ENCODE assay signal across 22 mouse cellular contexts in the genomic region with DNA sequence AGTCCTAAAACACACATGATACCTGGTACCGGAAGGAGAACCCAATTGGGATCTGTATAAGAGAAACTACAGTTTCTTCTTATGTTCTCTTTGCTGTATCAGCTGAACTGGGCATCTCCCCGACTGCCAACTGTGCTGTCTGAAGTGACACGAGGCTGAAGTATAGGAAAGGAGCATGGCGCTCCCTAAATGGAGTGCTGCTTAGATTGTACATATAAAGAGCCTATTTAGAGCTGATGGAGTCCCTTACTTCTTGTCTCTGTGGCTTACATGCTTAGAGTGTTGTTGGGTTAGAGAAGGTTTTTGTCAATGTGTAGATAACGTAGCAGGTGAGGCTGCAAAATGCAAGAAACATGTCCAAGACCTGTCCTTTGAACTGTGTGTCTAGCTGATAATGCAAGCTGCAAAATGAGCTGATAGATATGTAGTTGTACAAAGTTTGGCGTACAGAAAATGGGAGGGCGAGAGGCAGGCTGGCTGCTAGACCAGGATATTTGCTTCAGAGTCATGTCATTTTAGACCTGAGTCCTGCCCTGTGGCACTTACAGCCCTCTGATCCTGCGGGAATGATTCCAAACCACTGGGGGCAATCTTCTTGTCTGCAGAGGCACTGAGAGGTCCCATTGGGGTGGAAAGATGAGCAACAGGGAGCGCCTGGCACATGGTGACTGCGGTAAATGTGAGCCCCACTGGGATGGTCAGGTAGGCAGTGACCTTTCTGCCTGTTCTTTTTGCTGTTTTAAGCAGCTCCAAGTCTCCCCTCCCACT.
DNase-seq lines count a peak whose midpoint lies in the region; ATAC-seq lines count a peak whose summit lies in the region.
"Had no signal": no experiment of that assay in that cellular context is flagged by ENCODE, and none has a peak within 500 bp of the region (broad histone marks: within the 10 kb centered on the region; RNA-seq: fewer than 3 reads in every experiment).

No protein-coding gene starts in this region.

- H3K9me3 ChIP-seq in liver, embryonic 15.5 days (replicated peaks): no peaks in the 10 kb centered on the region
- H3K9me3 ChIP-seq in forebrain, embryonic 10.5 days: no peaks in the 10 kb centered on the region
- H3K9me3 ChIP-seq: heart, embryonic 12.5 days; hindbrain, embryonic 12.5 days; kidney, embryonic 15.5 days; limb, embryonic 10.5 days; midbrain, embryonic 12.5 days had no signal

- H3K27ac ChIP-seq in liver, embryonic 15.5 days (replicated peaks): peak overlapping the region; percentile 29; the same call in 1 of the 2 replicates
- H3K27ac ChIP-seq in forebrain, embryonic 10.5 days: no peak overlapping the region
- H3K27ac ChIP-seq: gastrocnemius, adult 2 months; hindbrain, embryonic 12.5 days; kidney, embryonic 15.5 days; limb, embryonic 10.5 days; macrophage; midbrain, embryonic 12.5 days had no signal

- intact Hi-C loops in heart, postnatal 25 days (cut with DNase I): no loop called here

- no peaks in the 10 kb centered on the region for H3K36me3 ChIP-seq in liver, embryonic 15.5 days (replicated peaks)
- peaks cover 38% of the 10 kb centered on the region for H3K36me3 ChIP-seq in forebrain, embryonic 10.5 days (replicated peaks)
- H3K36me3 ChIP-seq: heart, embryonic 12.5 days; kidney, embryonic 15.5 days had no signal

- H3K4me2 ChIP-seq in liver, embryonic 15.5 days: peak overlapping the region; percentile 27
- H3K4me2 ChIP-seq: heart, embryonic 12.5 days; hindbrain, embryonic 12.5 days; kidney, embryonic 15.5 days; midbrain, embryonic 12.5 days had no signal

- no peak overlapping the region for H3K9ac ChIP-seq in liver, embryonic 15.5 days
- H3K9ac ChIP-seq: heart, embryonic 12.5 days; hindbrain, embryonic 12.5 days; kidney, embryonic 15.5 days; midbrain, embryonic 12.5 days had no signal

- no peaks in the 10 kb centered on the region for H3K27me3 ChIP-seq in liver, embryonic 15.5 days
- no peaks in the 10 kb centered on the region for H3K27me3 ChIP-seq in forebrain, embryonic 10.5 days (ENCODE audit: poor library complexity, severe bottlenecking)
- H3K27me3 ChIP-seq: hindbrain, embryonic 12.5 days; kidney, embryonic 15.5 days; midbrain, embryonic 12.5 days had no signal

- peaks cover 25% of the 10 kb centered on the region for H3K4me1 ChIP-seq in liver, embryonic 15.5 days (replicated peaks)
- no peaks in the 10 kb centered on the region for H3K4me1 ChIP-seq in forebrain, embryonic 10.5 days
- H3K4me1 ChIP-seq: heart, embryonic 12.5 days; hindbrain, embryonic 12.5 days; kidney, embryonic 15.5 days; limb, embryonic 10.5 days; midbrain, embryonic 12.5 days had no signal

- peak; percentile 26 for DNase-seq in c-Kit-positive CD71-positive TER-119-positive erythroid progenitor cells, embryonic 14.5 days (ENCODE audit: low spot score)
- DNase-seq in forebrain, embryonic 10.5 days (ENCODE audit: extremely low spot score, low spot score): no peak
- no peak for DNase-seq in adrenal gland, adult (ENCODE audit: inconsistent age in 2 of 2, low spot score in 1 of 2)
- no peak for DNase-seq in urinary bladder, postnatal 14 days (ENCODE audit: low spot score)
- DNase-seq in heart, postnatal 25 days (ENCODE audit: low spot score): no peak
- DNase-seq: adrenal gland, postnatal 36 days; cerebellum, adult 11 months; cerebellum, postnatal 10 days; gastrocnemius, adult 2 months; heart, postnatal 10 days; kidney, adult 11 months had no signal

- ATAC-seq in erythroid progenitor cell, adult 5-6 weeks (replicated peaks; ENCODE audit: low FRiP score, poor library complexity, severe bottlenecking): peak; percentile 64
- ATAC-seq in liver, embryonic 15.5 days (ENCODE audit: insufficient read depth): peak; percentile 82
- ATAC-seq: forebrain, embryonic 14.5 days; lung, postnatal 0 days had no signal

- no peak overlapping the region for H3K4me3 ChIP-seq in liver, embryonic 15.5 days (replicated peaks)
- H3K4me3 ChIP-seq in forebrain, embryonic 10.5 days: no peak overlapping the region
- H3K4me3 ChIP-seq: erythroblast, embryonic 14.5 days; gastrocnemius, adult 2 months; heart, embryonic 12.5 days; hindbrain, embryonic 12.5 days; kidney, embryonic 15.5 days; limb, embryonic 10.5 days; midbrain, embryonic 12.5 days had no signal

- 52% methylated on average over 10 of the region's 10 CpGs for WGBS in liver, embryonic 15.5 days (ENCODE audit: insufficient replicate concordance)
- 90% methylated on average over 10 of the region's 10 CpGs for WGBS in forebrain, embryonic 10.5 days
